Mouse (Mus musculus): ENCODE results near the gene Cdc42bpg.

DNA sequence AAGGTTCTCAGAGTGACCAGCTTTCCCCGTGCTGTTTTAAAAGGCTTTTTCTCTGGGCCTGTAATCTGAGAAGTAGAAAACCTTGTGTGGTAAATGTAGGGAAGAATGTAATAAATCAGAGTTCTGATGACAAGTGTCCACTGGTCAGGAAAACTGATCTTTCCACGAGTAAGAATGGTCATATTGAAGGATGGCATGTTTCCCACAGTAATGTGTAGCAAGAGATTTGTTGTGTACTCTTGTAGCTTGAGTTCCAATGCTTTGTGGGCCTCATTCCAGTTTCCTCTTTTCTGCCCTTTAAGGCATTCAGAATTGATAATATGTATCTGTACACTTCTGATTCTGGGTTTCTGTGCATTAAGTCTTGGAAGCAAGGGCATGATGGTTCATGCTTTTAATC, 58.6 kb downstream of the Cdc42bpg start:
- TF ChIP-seq CTCF (IDR thresholded peaks at IDR 0.05; ENCODE audit: insufficient read depth, low read length), result no peak
- TF ChIP-seq POLR2A (IDR thresholded peaks at IDR 0.05; ENCODE audit: borderline replicate concordance, extremely low read depth, low read depth, low read length), result no peak
